Mouse (Mus musculus): Measurements from ENCODE around the gene Ethe1. TPM values are rescaled to one million over a fixed set of nuclear protein-coding genes. Genes with fewer than 3 reads are reported as not detected.

Ethe1 gene
- polyA plus RNA-seq, 1 experiment from 2014 or later: 43.7 TPM

DNA sequence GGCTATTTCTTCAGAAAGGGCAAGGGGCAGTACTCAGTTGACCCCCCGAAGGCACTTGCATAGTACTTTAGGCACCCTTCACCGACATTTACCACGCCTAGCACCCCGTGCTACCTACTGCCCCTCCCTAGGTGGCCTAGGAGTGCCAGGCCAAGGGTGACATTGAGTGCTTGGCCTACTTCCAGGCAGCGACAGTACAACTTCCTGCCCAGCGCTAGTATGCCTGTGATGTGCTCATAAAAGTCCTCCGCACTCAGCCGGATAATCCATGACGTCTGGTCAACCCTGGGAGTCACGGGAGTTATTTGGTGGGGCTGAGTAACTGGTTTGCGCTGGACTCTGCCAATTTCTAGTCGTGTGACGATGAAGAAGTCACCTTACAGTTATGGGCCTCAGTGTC, 993 bp downstream of the Ethe1 start:
- H3K4me1 ChIP-seq (replicated peaks; ENCODE audit: insufficient read depth, low read length): peaks cover 4% of the 10 kb centered on the region; the same call in 1 of the 2 replicates
- TF ChIP-seq CTCF (IDR thresholded peaks at IDR 0.05; ENCODE audit: low read depth): no peak
- DNase-seq (ENCODE audit: low spot score): peak; percentile 62
- no peak overlapping the region for H3K4me2 ChIP-seq (ENCODE audit: low read length)
- no peaks in the 10 kb centered on the region for H3K36me3 ChIP-seq (ENCODE audit: insufficient read depth, low read length)
- 0 out of 2 replicates have a peak, but pooled peaks cover 3% of the 10 kb centered on the region for H3K27me3 ChIP-seq (ENCODE audit: insufficient read depth, low read length)
- WGBS: 47% methylated on average over 13 of the region's 13 CpGs
- no peak overlapping the region for H3K4me3 ChIP-seq (replicated peaks; ENCODE audit: low read depth, low read length)
- no peak overlapping the region for H3K9ac ChIP-seq (ENCODE audit: low read depth, low read length)
- no peaks in the 10 kb centered on the region for H3K9me3 ChIP-seq (replicated peaks; ENCODE audit: low read length)
- no peak overlapping the region for H3K27ac ChIP-seq
- 0 out of 2 replicates have a peak, but pooled peaks have one; percentile 35 for ATAC-seq (replicated peaks; ENCODE audit: low FRiP score, low read depth)

DNA sequence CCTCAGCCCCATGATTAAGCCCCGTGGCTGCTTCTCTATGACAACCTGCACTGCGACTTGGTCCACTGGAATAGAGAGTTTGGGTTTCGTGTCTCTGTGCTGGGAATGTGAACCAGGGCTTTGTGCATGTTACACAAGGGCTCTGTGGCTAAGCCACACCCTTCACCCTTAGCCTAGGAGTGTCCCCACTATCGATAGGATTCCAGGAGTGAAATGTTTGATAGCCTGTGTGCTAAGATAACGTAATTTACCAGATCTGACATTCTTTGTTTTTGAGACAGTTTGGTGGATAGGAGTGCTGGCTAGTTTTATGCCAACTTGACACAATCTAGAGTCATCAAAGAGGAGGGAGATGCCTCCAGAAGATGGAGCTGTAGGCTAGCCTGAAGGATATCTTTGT, 4.4 kb downstream of the Ethe1 start:
- Histone ChIP-seq H3K4me3 (replicated peaks; ENCODE audit: low read depth, low read length) (no peak overlapping the region), H3K4me2 (ENCODE audit: low read length) (no peak overlapping the region), H3K27me3 (ENCODE audit: insufficient read depth, low read length) (no peaks in the 10 kb centered on the region), H3K36me3 (ENCODE audit: insufficient read depth, low read length) (no peaks in the 10 kb centered on the region), H3K27ac (no peak overlapping the region), H3K4me1 (replicated peaks; ENCODE audit: insufficient read depth, low read length) (peaks cover 8% of the 10 kb centered on the region), H3K9me3 (replicated peaks; ENCODE audit: low read length) (no peaks in the 10 kb centered on the region), H3K9ac (ENCODE audit: low read depth, low read length) (no peak overlapping the region)
- TF ChIP-seq CTCF (IDR thresholded peaks at IDR 0.05; ENCODE audit: low read depth): peak; percentile 10; the same call in 1 of the 2 replicates
- DNase-seq (ENCODE audit: low spot score): no peak
- no peak for ATAC-seq (replicated peaks; ENCODE audit: low FRiP score, low read depth)
- WGBS: 68% methylated on average over 5 of the region's 5 CpGs

DNA sequence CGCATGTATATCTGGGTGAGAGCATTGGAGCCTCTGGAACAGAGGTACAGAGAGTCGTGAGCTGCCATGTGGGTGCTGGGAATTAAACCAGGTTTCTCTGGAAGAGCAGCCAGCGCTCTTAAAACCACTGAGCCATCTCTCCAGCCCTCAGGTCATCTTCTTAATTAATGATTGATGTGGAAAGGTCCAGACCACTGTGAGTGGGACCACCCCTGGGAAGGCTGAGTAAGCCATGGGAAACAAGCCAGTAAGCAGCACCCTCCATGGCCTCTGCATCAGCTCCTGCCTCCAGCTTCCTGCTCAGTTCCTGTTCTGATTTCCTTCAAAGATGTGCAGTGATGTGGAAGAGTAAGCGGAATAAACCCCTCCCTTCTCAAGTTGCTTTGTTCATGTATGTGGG, 4.8 kb downstream of the Ethe1 start:
- Histone ChIP-seq H3K27me3 (ENCODE audit: insufficient read depth, low read length) (no peaks in the 10 kb centered on the region), H3K36me3 (ENCODE audit: insufficient read depth, low read length) (no peaks in the 10 kb centered on the region), H3K4me1 (replicated peaks; ENCODE audit: insufficient read depth, low read length) (peaks cover 8% of the 10 kb centered on the region), H3K27ac (peak overlapping the region; percentile 36; the same call in 1 of the 2 replicates), H3K9ac (ENCODE audit: low read depth, low read length) (no peak overlapping the region), H3K9me3 (replicated peaks; ENCODE audit: low read length) (no peaks in the 10 kb centered on the region), H3K4me3 (replicated peaks; ENCODE audit: low read depth, low read length) (no peak overlapping the region), H3K4me2 (ENCODE audit: low read length) (no peak overlapping the region)
- 32% methylated on average over 4 of the region's 4 CpGs for whole genome bisulfite sequencing
- TF ChIP-seq CTCF (IDR thresholded peaks at IDR 0.05; ENCODE audit: low read depth): no peak
- ATAC-seq (replicated peaks; ENCODE audit: low FRiP score, low read depth) (peak; percentile 60), DNase-seq (ENCODE audit: low spot score) (no peak)

DNA sequence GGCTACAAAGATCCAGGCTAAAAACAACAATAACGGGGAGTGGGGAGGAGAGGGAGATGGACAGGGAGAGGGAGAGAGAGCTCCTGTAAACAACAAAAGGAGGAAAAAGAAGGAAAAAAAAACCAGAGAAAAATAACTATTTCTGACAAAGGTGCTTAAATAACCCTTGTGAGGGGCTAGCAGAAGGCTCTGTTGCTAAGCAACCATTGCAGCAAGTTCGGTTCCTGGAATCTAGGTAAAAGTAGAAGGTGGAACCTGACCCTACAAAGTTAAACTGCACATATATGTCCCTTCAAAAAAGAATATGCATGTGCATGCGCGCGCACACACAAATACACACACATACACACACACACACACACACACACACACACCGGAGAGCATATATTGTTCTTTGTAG, 5.4 kb downstream of the Ethe1 start:
- DNase-seq (ENCODE audit: low spot score) (no peak), ATAC-seq (replicated peaks; ENCODE audit: low FRiP score, low read depth) (no peak)
- Histone ChIP-seq H3K27me3 (ENCODE audit: insufficient read depth, low read length) (no peaks in the 10 kb centered on the region), H3K36me3 (ENCODE audit: insufficient read depth, low read length) (no peaks in the 10 kb centered on the region), H3K4me3 (replicated peaks; ENCODE audit: low read depth, low read length) (no peak overlapping the region), H3K9ac (ENCODE audit: low read depth, low read length) (no peak overlapping the region), H3K4me1 (replicated peaks; ENCODE audit: insufficient read depth, low read length) (peaks cover 8% of the 10 kb centered on the region), H3K4me2 (ENCODE audit: low read length) (no peak overlapping the region), H3K9me3 (replicated peaks; ENCODE audit: low read length) (no peaks in the 10 kb centered on the region), H3K27ac (peak overlapping the region; percentile 36; the same call in 1 of the 2 replicates)
- WGBS: 73% methylated on average over 6 of the region's 6 CpGs
- TF ChIP-seq CTCF (IDR thresholded peaks at IDR 0.05; ENCODE audit: low read depth): no peak

DNA sequence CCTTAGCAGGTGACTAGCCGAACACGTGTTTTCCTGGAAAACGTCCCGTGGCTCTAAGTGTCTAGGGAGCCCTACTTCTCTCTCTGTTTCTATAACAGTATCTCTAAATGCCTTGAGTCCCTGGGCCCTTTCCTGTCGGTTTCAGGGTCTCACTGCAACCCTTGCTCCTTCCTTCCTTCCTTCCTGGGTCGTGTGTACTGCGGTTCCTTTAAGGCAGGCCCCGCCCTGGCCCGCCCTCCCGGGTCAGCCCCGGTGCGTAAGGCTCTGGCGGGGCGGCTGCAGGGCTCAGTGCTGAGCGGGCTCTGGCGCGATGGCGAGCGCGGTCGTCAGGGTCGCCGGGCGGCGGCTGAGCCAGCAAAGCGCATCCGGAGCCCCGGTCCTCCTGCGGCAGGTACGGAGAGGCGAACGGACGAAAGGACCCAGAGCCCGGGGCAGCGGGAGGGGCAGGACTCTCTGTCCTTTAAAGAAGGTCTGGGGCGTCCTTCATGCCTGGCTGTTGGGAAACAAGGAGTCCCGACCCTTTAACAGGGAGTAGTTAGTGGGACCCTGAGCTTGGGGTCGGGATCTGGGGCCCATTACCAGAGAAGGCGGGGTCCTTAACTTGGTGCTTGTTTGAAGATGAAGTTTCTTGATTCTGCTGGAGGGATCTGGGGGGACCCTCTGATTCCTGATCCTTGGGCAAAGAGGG, 6.4 kb downstream of the Ethe1 start:
- TF ChIP-seq CTCF (IDR thresholded peaks at IDR 0.05; ENCODE audit: low read depth): no peak
- peak overlapping the region; percentile 3; the same call in 1 of the 2 replicates for H3K27ac ChIP-seq
- ATAC-seq (replicated peaks; ENCODE audit: low FRiP score, low read depth): peak; percentile 80
- peak overlapping the region; percentile 53 for H3K4me3 ChIP-seq (replicated peaks; ENCODE audit: low read depth, low read length)
- WGBS: 2% methylated on average over 39 of the region's 39 CpGs
- H3K27me3 ChIP-seq (ENCODE audit: insufficient read depth, low read length): no peaks in the 10 kb centered on the region
- peak overlapping the region; percentile 62 for H3K4me2 ChIP-seq (ENCODE audit: low read length)
- no peaks in the 10 kb centered on the region for H3K36me3 ChIP-seq (ENCODE audit: insufficient read depth, low read length)
- H3K9ac ChIP-seq (ENCODE audit: low read depth, low read length): peak overlapping the region; percentile 51
- DNase-seq (ENCODE audit: low spot score): peak; percentile 72
- H3K9me3 ChIP-seq (replicated peaks; ENCODE audit: low read length): no peaks in the 10 kb centered on the region
- H3K4me1 ChIP-seq (replicated peaks; ENCODE audit: insufficient read depth, low read length): peaks cover 8% of the 10 kb centered on the region

DNA sequence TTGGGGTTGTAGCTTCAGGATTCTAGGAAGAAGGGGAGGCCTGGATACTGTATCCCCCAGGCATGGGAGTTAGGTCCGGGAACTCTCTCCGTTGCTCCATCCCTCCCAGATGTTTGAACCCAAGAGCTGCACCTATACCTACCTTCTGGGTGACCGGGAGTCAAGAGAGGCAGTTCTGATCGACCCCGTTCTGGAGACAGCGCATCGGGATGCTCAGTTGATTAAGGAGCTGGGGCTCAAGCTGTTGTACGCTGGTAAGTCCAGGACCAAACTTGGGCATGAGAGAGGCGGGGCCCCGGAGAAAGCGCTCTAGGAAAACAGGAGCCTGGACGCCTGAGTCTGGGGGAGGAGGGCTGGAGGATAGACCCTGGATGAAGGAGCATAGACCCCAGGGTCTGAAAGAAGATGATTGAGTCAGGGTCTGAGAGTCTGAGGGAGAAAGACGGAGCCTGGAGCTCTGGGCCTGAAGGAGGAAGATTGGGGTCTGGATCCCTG, 7.0 kb downstream of the Ethe1 start:
- 5% methylated on average over 13 of the region's 13 CpGs for WGBS
- no peaks in the 10 kb centered on the region for H3K9me3 ChIP-seq (replicated peaks; ENCODE audit: low read length)
- DNase-seq (ENCODE audit: low spot score): no peak
- ATAC-seq (replicated peaks; ENCODE audit: low FRiP score, low read depth): no peak
- H3K9ac ChIP-seq (ENCODE audit: low read depth, low read length): peak overlapping the region; percentile 51
- H3K4me1 ChIP-seq (replicated peaks; ENCODE audit: insufficient read depth, low read length): peaks cover 8% of the 10 kb centered on the region
- TF ChIP-seq CTCF (IDR thresholded peaks at IDR 0.05; ENCODE audit: low read depth): no peak
- H3K4me3 ChIP-seq (replicated peaks; ENCODE audit: low read depth, low read length): peak overlapping the region; percentile 53
- H3K4me2 ChIP-seq (ENCODE audit: low read length): peak overlapping the region; percentile 62
- no peaks in the 10 kb centered on the region for H3K36me3 ChIP-seq (ENCODE audit: insufficient read depth, low read length)
- H3K27ac ChIP-seq: no peak overlapping the region
- no peaks in the 10 kb centered on the region for H3K27me3 ChIP-seq (ENCODE audit: insufficient read depth, low read length)

Measured in kidney, postnatal 0 days (tissue).